In genomic region chr11:120312069-120312468, GRCm38 (mm10) we compare ENCODE assay signal across 10 mouse cellular contexts. TPM values are rescaled to one million over a fixed set of nuclear protein-coding genes. Genes with fewer than 3 reads are reported as not detected.
A peak's percentile ranks its signal among the peaks of the same experiment; 100 is the strongest.
DNase-seq lines count a peak whose midpoint lies in the region; ATAC-seq and TF ChIP-seq lines count a peak whose summit lies in the region.
"Had no signal": no experiment of that assay in that cellular context is flagged by ENCODE, and none has a peak within 500 bp of the region (broad histone marks: within the 10 kb centered on the region; RNA-seq: fewer than 3 reads in every experiment).

No protein-coding gene starts in this region.

- no peak for TF ChIP-seq CTCF in testis, adult 2 months (IDR thresholded peaks at IDR 0.05; ENCODE audit: control insufficient read depth, insufficient read depth, insufficient replicate concordance, low read depth, low read length)

- H3K9me3 ChIP-seq in heart, embryonic 15.5 days (replicated peaks), result no peaks in the 10 kb centered on the region
- no peaks in the 10 kb centered on the region for H3K9me3 ChIP-seq in limb, embryonic 15.5 days

- ATAC-seq in heart, embryonic 15.5 days (replicated peaks; ENCODE audit: insufficient number of reproducible peaks, insufficient read depth, low FRiP score, low read depth), result no peak
- no peak for ATAC-seq in limb, embryonic 15.5 days (ENCODE audit: insufficient number of reproducible peaks, low FRiP score, low TSS enrichment, low read depth)

- no peak overlapping the region for H3K9ac ChIP-seq in heart, embryonic 15.5 days
- H3K9ac ChIP-seq in limb, embryonic 15.5 days, result no peak overlapping the region

- TF ChIP-seq POLR2A in testis, adult 2 months (IDR thresholded peaks at IDR 0.05; ENCODE audit: control insufficient read depth, low read depth, low read length), result no peak

- H3K36me3 ChIP-seq in heart, embryonic 15.5 days, result no peaks in the 10 kb centered on the region
- H3K36me3 ChIP-seq in testis, adult 2 months (ENCODE audit: control insufficient read depth, insufficient read depth, low read length), result no peaks in the 10 kb centered on the region
- H3K36me3 ChIP-seq in limb, embryonic 15.5 days, result no peaks in the 10 kb centered on the region

- no peak overlapping the region; the same call in 1 of the 2 replicates for H3K4me2 ChIP-seq in heart, embryonic 15.5 days
- no peak overlapping the region for H3K4me2 ChIP-seq in limb, embryonic 15.5 days

- WGBS in heart, embryonic 15.5 days, result 82% methylated on average over 6 of the region's 6 CpGs
- WGBS in limb, embryonic 15.5 days, result 62% methylated on average over 6 of the region's 6 CpGs

- H3K27ac ChIP-seq in heart, embryonic 15.5 days, result peak overlapping the region; percentile 89
- H3K27ac ChIP-seq in testis, adult 2 months (ENCODE audit: control insufficient read depth, insufficient read depth, low read depth, low read length), result no peak overlapping the region; the same call in 1 of the 2 replicates
- peak overlapping the region; percentile 27; the same call in 1 of the 2 replicates for H3K27ac ChIP-seq in limb, embryonic 15.5 days

- H3K27me3 ChIP-seq in heart, embryonic 15.5 days, result no peaks in the 10 kb centered on the region
- no peaks in the 10 kb centered on the region for H3K27me3 ChIP-seq in testis, adult 2 months (ENCODE audit: control insufficient read depth, insufficient read depth, low read length)
- H3K27me3 ChIP-seq in limb, embryonic 15.5 days, result peaks cover 10% of the 10 kb centered on the region; the same call in 1 of the 2 replicates

- DNase-seq in heart, adult 18-20 months, result no peak
- no peak for DNase-seq in testis, postnatal 14 days (ENCODE audit: low spot score)
- DNase-seq in urinary bladder, postnatal 36 days (ENCODE audit: low spot score in 2 of 2), result no peak
- DNase-seq in MN1 (ENCODE audit: low spot score), result no peak
- DNase-seq: adrenal gland, adult 8-10 months; cerebellum, adult 11 months; kidney, adult 8-10 months had no signal

- H3K4me3 ChIP-seq in heart, embryonic 15.5 days, result no peak overlapping the region
- peak overlapping the region; percentile 91 for H3K4me3 ChIP-seq in testis, adult 2 months (ENCODE audit: control insufficient read depth, low read depth, low read length)
- H3K4me3 ChIP-seq in limb, embryonic 15.5 days, result no peak overlapping the region

- H3K4me1 ChIP-seq in heart, embryonic 15.5 days (replicated peaks), result peaks cover 47% of the 10 kb centered on the region
- H3K4me1 ChIP-seq in testis, adult 2 months (ENCODE audit: control insufficient read depth, insufficient read depth, low read length), result peaks cover 50% of the 10 kb centered on the region
- peaks cover 53% of the 10 kb centered on the region for H3K4me1 ChIP-seq in limb, embryonic 15.5 days

RNA-seq across cellular contexts. Expression of gene Actg1, which starts 36.3 kb away (rescaled TPM):
- polyA plus RNA-seq in heart, embryonic 15.5 days (2015; fragmentation: Nextera tagmentation; extraction: Ambion mirVana), result 921 and 1,308 TPM in 2 replicates
- 100 to 1,000 TPM; 286 to 296 TPM for total RNA-seq in heart, adult 18-20 months (2021)
- 670 and 672 TPM in 2 replicates for polyA plus RNA-seq in testis, adult 2 months (2012; rRNA removed)
- 2,203 and 2,296 TPM in 2 replicates for polyA plus RNA-seq in limb, embryonic 15.5 days (2015; fragmentation: Nextera tagmentation; extraction: Ambion mirVana)

RNA-seq across cellular contexts. Expression of gene Fscn2, which starts 49.3 kb away (rescaled TPM):
- 0.42 and 0.66 TPM in 2 replicates for polyA plus RNA-seq in heart, embryonic 15.5 days (2015; fragmentation: Nextera tagmentation; extraction: Ambion mirVana)
- total RNA-seq in heart, adult 18-20 months (2021), result not detected
- 1.6 and 2.1 TPM in 2 replicates for polyA plus RNA-seq in testis, adult 2 months (2012; rRNA removed)
- 0.31 and 0.79 TPM in 2 replicates for polyA plus RNA-seq in limb, embryonic 15.5 days (2015; fragmentation: Nextera tagmentation; extraction: Ambion mirVana)
